Mouse (Mus musculus) ovary, postnatal 14 days (tissue): ENCODE results near the gene Sbf2.

Experiments used
- DNase-seq: peaks from one replicate; pipeline ENCODE4 v3.0.0; 2022; ENCODE audit warnings: low spot score

The Sbf2 gene

DNA sequence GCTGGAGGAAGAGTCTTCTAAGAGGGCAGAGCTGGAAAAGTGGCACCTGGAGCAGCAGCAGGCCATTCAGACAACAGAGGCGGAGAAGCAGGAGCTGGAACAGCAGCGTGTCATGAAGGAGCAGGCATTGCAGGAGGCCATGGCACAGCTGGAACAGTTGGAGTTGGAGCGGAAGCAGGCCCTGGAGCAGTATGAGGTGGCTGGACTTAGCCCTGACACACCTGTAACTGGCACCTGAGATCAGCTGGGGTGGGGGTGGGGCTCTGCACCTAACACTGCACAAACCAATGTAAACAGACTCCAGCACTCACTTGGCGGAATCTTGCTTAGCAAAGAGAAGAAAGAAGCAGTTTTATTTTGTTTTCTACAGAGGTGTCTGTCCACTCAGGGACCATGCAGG is 335.5 kb downstream of the Sbf2 start:
- DNase-seq, result no peak

DNA sequence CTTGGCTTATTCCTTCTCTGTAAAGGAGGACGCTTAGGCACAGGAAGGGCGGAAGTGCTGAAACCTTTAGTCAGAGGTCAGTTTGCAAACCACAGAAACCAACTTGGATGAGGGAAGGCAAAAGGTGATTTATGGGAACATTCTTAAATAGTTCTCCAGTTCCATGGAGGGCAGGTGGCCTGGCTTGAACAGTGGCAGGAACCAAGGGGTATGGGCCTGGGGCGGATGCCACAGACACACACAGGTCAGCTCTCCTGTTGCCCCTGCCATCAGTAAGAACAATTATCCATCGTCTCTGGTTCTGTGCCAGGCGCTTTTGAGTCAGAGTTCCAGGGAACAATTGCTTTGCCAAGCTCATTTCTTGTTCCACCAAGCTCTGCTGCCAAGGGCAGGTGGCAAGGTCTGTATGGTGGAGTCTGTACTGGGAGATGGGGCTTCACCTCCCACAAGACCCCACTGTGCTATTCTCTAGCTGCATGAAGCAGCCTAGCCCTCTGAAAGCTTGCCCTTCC is 336.9 kb downstream of the Sbf2 start:
- DNase-seq, result no peak

- DNase-seq, result no peak
Observed at GRCm38 (mm10) chr7:110272434-110272833, 342.3 kb downstream of the Sbf2 start.

- no peak for DNase-seq
Observed at GRCm38 (mm10) chr7:110271814-110272213, 342.9 kb downstream of the Sbf2 start.

DNA sequence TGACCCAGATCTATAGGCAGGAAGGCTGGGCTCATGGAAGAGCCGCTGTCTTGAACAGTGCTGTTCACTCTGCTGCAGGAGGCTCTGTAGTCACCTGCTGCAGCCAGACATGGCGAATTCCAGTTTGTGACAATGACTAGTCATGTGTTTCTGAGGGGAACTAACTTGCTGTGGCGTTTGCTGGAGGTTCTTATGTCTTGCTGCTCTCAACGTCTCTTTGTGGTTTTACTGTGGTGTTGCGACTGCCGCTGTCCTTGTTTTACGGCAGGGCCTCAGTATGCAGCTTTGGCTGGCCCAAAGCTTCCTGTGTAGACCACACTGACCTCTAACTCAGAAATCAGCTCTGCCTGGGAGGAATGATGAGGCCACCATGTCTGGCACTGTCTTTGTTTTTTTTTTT is 344.3 kb downstream of the Sbf2 start:
- DNase-seq, result no peak

DNA sequence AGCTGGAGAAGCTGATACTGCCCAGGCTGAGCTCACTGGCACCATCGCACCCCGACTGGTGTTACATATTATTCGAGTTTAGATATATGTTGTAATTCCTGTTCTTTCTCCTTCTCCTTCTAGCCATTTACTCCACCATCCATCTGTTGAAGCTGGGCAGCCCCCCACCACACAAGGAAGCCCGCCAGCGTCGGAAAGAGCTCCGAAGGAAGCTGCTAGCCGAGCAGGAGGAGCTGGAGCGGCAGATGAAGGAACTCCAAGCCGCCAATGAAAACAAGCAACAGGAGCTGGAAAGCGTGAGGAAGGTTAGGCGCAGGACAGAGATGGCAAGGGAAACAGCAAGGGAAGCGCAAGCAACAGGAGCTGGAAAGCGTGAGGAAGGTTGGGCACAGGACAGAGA is 344.9 kb downstream of the Sbf2 start:
- DNase-seq, result no peak

GRCm38 (mm10) chr7:110268511-110268910 is 346.2 kb downstream of the Sbf2 start:
- DNase-seq, result no peak

DNA sequence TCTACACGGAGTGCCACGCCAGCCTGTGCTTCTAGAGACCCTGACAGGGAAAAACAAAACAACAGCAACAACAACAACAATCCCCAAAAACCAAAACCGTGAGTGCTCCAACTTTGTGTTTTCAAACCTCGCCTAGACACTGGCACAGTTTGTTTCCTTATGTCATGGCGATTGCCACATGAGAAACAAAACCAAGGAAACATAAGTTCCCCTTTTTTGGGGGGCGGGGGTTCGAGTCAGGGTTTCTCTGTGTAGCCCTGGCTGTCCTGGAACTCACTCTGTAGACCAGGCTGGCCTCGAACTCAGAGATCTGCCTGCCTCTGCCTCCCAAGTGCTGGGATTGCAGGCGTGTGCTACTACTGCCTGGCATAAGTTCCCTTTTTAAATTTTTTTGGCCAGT is 346.7 kb downstream of the Sbf2 start:
- no peak for DNase-seq

DNA sequence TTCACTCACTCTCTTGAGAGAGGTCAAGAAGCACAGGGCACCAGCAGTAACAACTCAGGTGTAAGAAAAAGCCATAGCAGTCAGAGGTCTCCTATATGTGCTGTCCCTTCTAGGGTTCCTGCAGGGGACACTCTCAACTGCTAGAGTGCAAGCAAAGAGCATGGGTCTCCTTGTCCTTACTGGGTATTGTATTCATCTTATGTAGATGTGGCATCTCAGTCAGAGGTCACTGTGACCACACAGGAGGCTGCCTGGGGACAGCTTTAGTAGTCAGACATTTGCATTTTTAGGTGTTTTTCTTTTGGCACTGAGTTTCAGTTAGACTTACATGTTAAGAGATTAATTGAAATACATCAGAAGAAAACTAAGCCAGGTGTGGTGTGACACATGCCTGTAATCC is 347.7 kb downstream of the Sbf2 start:
- no peak for DNase-seq

- peak; percentile 90 for DNase-seq
Observed at GRCm38 (mm10) chr7:110265796-110266195, 348.9 kb downstream of the Sbf2 start.

GRCm38 (mm10) chr7:110263474-110263873 is 351.2 kb downstream of the Sbf2 start:
- DNase-seq, result no peak

DNA sequence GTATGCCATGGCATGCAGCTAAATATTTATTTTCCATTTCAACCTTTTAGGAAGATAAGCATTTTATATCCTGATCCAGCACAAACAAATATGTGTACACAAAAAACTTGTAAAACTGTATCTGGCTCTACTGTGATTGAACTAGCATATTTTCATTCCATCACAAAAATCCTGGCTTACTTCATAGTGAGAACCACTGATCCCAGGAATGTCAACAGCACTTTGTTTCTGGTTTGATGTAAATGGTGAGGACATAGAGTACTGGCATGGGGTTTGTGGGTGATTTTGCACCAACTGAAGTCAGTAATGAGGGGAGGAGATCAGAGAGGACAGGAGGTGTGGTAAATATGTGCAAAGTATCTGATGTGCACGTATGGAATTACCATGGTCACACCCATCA is 352.1 kb downstream of the Sbf2 start:
- no peak for DNase-seq

GRCm38 (mm10) chr7:110261807-110262206 is 352.9 kb downstream of the Sbf2 start:
- no peak for DNase-seq

- no peak for DNase-seq
Observed at GRCm38 (mm10) chr7:110259966-110260711, 354.6 kb downstream of the Sbf2 start.

GRCm38 (mm10) chr7:110258196-110258950 is 356.3 kb downstream of the Sbf2 start:
- DNase-seq, result no peak
